Mouse (Mus musculus) heart, adult 18-20 months (tissue): ENCODE data around the gene Cyp2d11. TPM values are rescaled to one million over a fixed set of nuclear protein-coding genes. Genes with fewer than 3 reads are reported as not detected.
A peak's percentile ranks its signal among the peaks of the same experiment; 100 is the strongest.
"Not testable (repeated sequence)": the region's sequence is repeated elsewhere in the genome, so short reads cannot be mapped to it uniquely, and the experiment has no call there.

Source experiments
- DNase-seq, 2 experiments: peaks; one replicate each; pipeline ENCODE4 v3.0.0; 2021 to 2022; ENCODE audit warnings: mixed read lengths in 1 of 2
- total RNA-seq, 2 experiments: library from RNA; stranded (reverse); gene quantifications; 2 replicates each; pipeline ENCODE4 v1.2.3; 2021

Cyp2d11 gene
- total RNA-seq, 2 experiments from 2014 or later = not detected

- peak; percentile 81 to 82 for DNase-seq
Observed at GRCm38 (mm10) chr15:82379871-82380713, 13.7 kb downstream of the Cyp2d11 start, which contains the start of gene Cyp2d22. Cyp2d22 (minus strand) TSS chr15:82380260.

GRCm38 (mm10) chr15:82379511-82379870, 14.3 kb downstream of the Cyp2d11 start:
- no peak for DNase-seq

- peak; percentile 56 to 63 for DNase-seq
Observed at GRCm38 (mm10) chr15:82378261-82379180, 15.3 kb downstream of the Cyp2d11 start.

GRCm38 (mm10) chr15:82377701-82378100, 16.1 kb downstream of the Cyp2d11 start:
- no peak for DNase-seq

- DNase-seq = peak; percentile 86 to 93
Observed at GRCm38 (mm10) chr15:82376393-82377138, 17.3 kb downstream of the Cyp2d11 start.

- DNase-seq = peak in 1 of 2 experiments; percentile 19
Observed at GRCm38 (mm10) chr15:82375855-82376254, 18.0 kb downstream of the Cyp2d11 start.

GRCm38 (mm10) chr15:82374437-82374836, 19.4 kb downstream of the Cyp2d11 start:
- DNase-seq = no peak

- DNase-seq = peak in 1 of 2 experiments; percentile 5
Observed at GRCm38 (mm10) chr15:82372991-82373390, 20.8 kb downstream of the Cyp2d11 start.

- peak in 1 of 2 experiments; percentile 5 for DNase-seq
Observed at GRCm38 (mm10) chr15:82372446-82372845, 21.4 kb downstream of the Cyp2d11 start.

- DNase-seq = no peak
Observed at GRCm38 (mm10) chr15:82368851-82369250, 25.0 kb downstream of the Cyp2d11 start.

- DNase-seq = no peak
Observed at GRCm38 (mm10) chr15:82368146-82368545, 25.7 kb downstream of the Cyp2d11 start.

- not testable (repeated sequence) for DNase-seq
Observed at GRCm38 (mm10) chr15:82364561-82364960, 29.3 kb downstream of the Cyp2d11 start.

- not testable (repeated sequence) for DNase-seq
Observed at GRCm38 (mm10) chr15:82363801-82364200, 30.0 kb downstream of the Cyp2d11 start.

- DNase-seq = peak in 1 of 2 experiments; percentile 36
Observed at GRCm38 (mm10) chr15:82362234-82362633, 31.6 kb downstream of the Cyp2d11 start.

GRCm38 (mm10) chr15:82361459-82362018, 32.3 kb downstream of the Cyp2d11 start:
- DNase-seq = no peak

- DNase-seq = peak; percentile 55 to 64
Observed at GRCm38 (mm10) chr15:82358431-82359260, 35.2 kb downstream of the Cyp2d11 start.

- DNase-seq = peak; percentile 97 to 99
Observed at GRCm38 (mm10) chr15:82354126-82354945, 39.5 kb downstream of the Cyp2d11 start, which contains the start of gene Ndufa6. Ndufa6 (minus strand) TSS chr15:82354322.

GRCm38 (mm10) chr15:82353745-82354113, 40.1 kb downstream of the Cyp2d11 start:
- no peak for DNase-seq

- DNase-seq = peak in 1 of 2 experiments; percentile 48
Observed at GRCm38 (mm10) chr15:82353078-82353744, 40.6 kb downstream of the Cyp2d11 start.
